Mouse (Mus musculus) kidney, embryonic 16.5 days (tissue): Measurements from ENCODE around the gene Plagl2. TPM values are rescaled to one million over a fixed set of nuclear protein-coding genes. Genes with fewer than 3 reads are reported as not detected.
A peak's percentile ranks its signal among the peaks of the same experiment; 100 is the strongest.
"Not testable (repeated sequence)": the region's sequence is repeated elsewhere in the genome, so short reads cannot be mapped to it uniquely, and the experiment has no call there.

ENCODE experiments used
- ATAC-seq: fragments of 200-750 bp; cut with Nextera tagmentation; 2 replicates; pipeline ENCODE4 v1.8.0; 2017; ENCODE audit warnings: moderate TSS enrichment; ENCODE audit not compliant: low FRiP score, low TSS enrichment
- H3K27ac ChIP-seq: fragments of 300-500 bp; sonication (generic); 2 replicates; pipeline ENCODE4 v1.5.1; 2014; ENCODE audit warnings: low read length
- H3K27me3 ChIP-seq: fragments of 300-500 bp; sonication (generic); 2 replicates; pipeline ENCODE4 v1.6.1; 2014; ENCODE audit warnings: low read length, control low read depth, mixed read lengths; ENCODE audit not compliant: insufficient read depth
- H3K36me3 ChIP-seq: fragments of 300-500 bp; sonication (generic); 2 replicates; pipeline ENCODE4 v1.6.1; 2014; ENCODE audit warnings: low read length, control low read depth, mixed read lengths; ENCODE audit not compliant: insufficient read depth
- H3K4me1 ChIP-seq: fragments of 300-500 bp; sonication (generic); 2 replicates; pipeline ENCODE4 v1.6.1; 2014; ENCODE audit warnings: low read length, control low read depth, mixed read lengths; ENCODE audit not compliant: insufficient read depth
- H3K4me2 ChIP-seq: fragments of 300-500 bp; sonication (generic); replicated peaks from 2 replicates; pipeline ENCODE4 v1.6.1; 2014; ENCODE audit warnings: low read depth, low read length
- H3K4me3 ChIP-seq: fragments of 300-500 bp; sonication (generic); 2 replicates; pipeline ENCODE4 v1.5.1; 2014; ENCODE audit warnings: mild to moderate bottlenecking, low read length
- H3K9ac ChIP-seq: fragments of 300-500 bp; sonication (generic); replicated peaks from 2 replicates; pipeline ENCODE4 v1.6.1; 2014; ENCODE audit warnings: low read length
- H3K9me3 ChIP-seq: fragments of 300-500 bp; sonication (generic); 2 replicates; pipeline ENCODE4 v1.6.1; 2016; ENCODE audit warnings: low read length, control low read depth
- WGBS: fragments of 180-500 bp; shearing (Covaris S2); extraction: QIAGEN DNeasy Blood & Tissue Kit; methylation state at CpG from one replicate; pipeline ENCODE4 v1.1.7; 2014; 5-methylcytosine and 5-hydroxymethylcytosine counted together
- polyA plus RNA-seq: library from polyadenylated mRNA; unstranded; fragments of >200 nt; fragmentation: Nextera tagmentation; extraction: Ambion mirVana; gene quantifications from 2 replicates; pipeline ENCODE4 v1.2.1, GENCODE M21; 2015

Plagl2 gene
- polyA plus RNA-seq = 14.0 and 17.3 TPM in 2 replicates

DNA sequence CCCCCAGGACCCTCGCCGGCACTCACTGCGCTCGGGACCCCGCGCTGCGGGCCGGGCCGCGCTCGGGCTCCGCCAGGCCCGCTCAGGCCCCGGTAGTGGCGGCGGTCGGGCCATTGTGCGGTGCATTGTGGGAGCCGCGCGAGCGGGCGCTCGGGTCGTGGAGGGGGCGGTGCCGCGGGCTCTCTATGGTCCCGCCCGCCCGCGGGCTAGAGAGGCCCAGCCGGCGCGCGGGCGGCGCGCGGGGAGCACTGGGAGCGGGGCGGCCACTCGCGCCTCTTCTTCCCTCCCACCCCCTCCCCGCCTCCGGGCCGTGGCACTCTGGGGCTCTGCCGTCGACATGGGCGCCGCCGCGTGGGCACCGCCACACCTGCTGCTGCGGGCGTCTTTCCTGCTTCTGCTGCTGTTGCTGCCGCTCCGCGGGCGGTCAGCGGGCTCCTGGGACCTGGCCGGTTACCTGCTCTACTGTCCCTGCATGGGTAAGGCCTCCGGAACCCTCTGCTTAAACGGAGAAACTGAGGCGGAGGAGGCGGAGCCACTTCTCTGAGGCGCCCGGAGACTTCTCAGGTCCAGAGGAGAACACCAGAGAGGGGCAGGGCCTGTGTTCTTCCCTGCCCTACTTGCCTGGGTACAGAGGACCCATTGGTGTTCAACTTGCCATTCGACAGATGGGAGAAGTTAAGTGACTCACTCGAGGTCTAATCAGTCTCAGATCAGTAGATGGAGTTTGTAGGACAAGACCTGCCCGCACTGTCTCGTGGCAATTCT lies at the start of gene Plagl2, which contains the start of gene Pofut1:
Gene Plagl2, minus strand, starts transcription at position 177 of the 765 bp plus-strand sequence.
Gene Pofut1, plus strand, starts transcription at position 284 of the 765 bp plus-strand sequence.
- H3K27ac ChIP-seq = peak within 1 kb of the TSS; percentile 89
- H3K4me2 ChIP-seq = peak within 1 kb of the TSS; percentile 68
- H3K27me3 ChIP-seq = no peaks in the 10 kb centered on the region
- WGBS = 0% methylated on average over 55 of the region's 72 CpGs
- H3K4me1 ChIP-seq = peaks cover 37% of the 10 kb centered on the region
- ATAC-seq = peak; percentile 97
- H3K36me3 ChIP-seq = peaks cover 6% of the 10 kb centered on the region
- peak within 1 kb of the TSS; percentile 92 for H3K9ac ChIP-seq
- peak within 1 kb of the TSS; percentile 93 for H3K4me3 ChIP-seq
- H3K9me3 ChIP-seq = no peaks in the 10 kb centered on the region

DNA sequence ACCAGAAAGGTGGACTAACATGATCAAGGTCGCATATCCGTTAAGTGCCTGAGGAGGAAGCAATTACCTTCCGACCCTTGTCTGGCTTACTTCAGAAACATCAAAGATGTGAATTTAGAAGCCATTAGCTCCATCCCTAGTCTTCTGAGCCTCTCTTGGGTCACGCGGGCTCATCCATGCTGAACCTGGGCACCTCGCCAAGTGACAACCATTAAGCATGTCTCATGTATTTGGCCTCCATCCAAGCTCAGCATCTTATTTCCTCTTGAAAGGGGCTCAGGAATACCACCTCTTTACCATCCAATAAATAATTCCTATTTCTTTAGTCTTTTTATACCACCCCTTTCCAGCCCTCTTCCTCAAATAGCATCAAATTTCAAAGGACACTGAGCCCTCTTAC lies 46.6 kb upstream of the Plagl2 start:
- Histone ChIP-seq H3K4me1 (peaks cover 12% of the 10 kb centered on the region), H3K27me3 (no peaks in the 10 kb centered on the region), H3K4me3 (no peak overlapping the region), H3K4me2 (no peak overlapping the region), H3K9me3 (no peaks in the 10 kb centered on the region), H3K27ac (no peak overlapping the region), H3K36me3 (no peaks in the 10 kb centered on the region), H3K9ac (no peak overlapping the region)
- WGBS = 27% methylated on average over 6 of the region's 6 CpGs
- ATAC-seq = no peak

DNA sequence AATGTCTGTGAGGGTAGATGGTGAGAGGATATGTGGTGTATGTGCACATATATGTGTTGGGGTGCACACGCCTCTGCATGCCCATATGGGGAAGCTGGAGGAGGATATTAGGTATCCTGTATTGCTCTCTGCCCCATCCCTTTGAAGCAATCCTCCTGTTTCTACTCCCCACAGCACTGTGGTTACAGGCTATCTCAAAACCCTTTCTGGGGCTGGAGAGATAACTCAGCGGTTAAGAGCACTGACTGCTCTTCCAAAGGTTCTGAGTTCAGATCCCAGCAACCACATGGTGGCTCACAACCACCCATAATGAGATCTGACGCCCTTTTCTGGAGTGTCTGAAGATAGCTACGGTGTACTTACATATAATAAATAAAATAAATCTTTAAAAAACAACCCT lies 45.3 kb upstream of the Plagl2 start:
- Histone ChIP-seq H3K4me2 (no peak overlapping the region), H3K27ac (no peak overlapping the region), H3K27me3 (no peaks in the 10 kb centered on the region), H3K9ac (no peak overlapping the region), H3K4me1 (peaks cover 4% of the 10 kb centered on the region; the same call in 1 of the 2 replicates), H3K9me3 (no peaks in the 10 kb centered on the region), H3K4me3 (no peak overlapping the region), H3K36me3 (no peaks in the 10 kb centered on the region)
- WGBS = 93% methylated on average over 4 of the region's 4 CpGs
- no peak for ATAC-seq

DNA sequence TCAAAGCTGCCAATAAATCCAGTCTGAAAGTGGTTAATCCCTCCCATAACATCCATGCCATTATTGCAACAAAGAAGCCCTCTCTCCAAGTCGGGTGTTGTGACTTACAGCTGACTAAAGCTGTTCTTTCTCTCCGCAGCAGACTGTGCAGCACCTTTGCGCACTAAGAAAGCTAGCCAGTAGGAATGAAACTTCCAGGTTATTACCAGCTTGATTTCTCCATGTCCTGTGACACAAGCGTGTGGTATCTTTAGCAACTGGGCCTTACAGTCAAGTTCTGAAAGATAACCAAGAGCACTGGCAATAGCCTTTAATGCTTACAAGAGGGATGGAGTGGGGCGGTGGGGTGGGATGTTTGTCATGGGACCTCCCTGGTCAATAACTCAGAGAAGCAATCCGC lies 42.7 kb upstream of the Plagl2 start:
- Histone ChIP-seq H3K4me3 (no peak overlapping the region), H3K36me3 (no peaks in the 10 kb centered on the region), H3K27ac (no peak overlapping the region), H3K27me3 (no peaks in the 10 kb centered on the region), H3K4me2 (no peak overlapping the region), H3K9ac (no peak overlapping the region), H3K4me1 (no peaks in the 10 kb centered on the region; the same call in 1 of the 2 replicates), H3K9me3 (no peaks in the 10 kb centered on the region)
- 91% methylated on average over 6 of the region's 6 CpGs for WGBS
- no peak for ATAC-seq

DNA sequence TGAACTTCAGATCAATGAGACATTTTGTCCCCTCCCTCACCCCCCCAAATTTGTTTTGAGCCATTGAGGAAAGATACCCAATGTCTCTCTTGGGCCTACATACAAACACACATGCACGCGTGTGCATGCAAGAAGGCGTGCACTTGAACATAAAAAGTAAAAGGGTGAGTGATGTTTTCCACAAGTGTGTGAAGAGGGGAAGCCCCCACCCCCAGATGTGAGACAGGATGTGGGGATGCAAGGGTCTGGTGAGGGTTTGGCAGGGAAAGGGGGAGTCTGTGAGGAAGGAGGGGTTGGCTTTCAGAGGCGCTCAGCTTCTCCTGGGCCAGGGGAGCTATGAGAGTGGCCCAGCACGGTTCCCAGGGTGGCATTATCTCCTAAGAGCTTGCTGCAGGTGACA lies 37.1 kb upstream of the Plagl2 start:
- Histone ChIP-seq H3K9ac (no peak overlapping the region), H3K4me2 (no peak overlapping the region), H3K4me1 (no peaks in the 10 kb centered on the region), H3K4me3 (no peak overlapping the region), H3K9me3 (no peaks in the 10 kb centered on the region; the same call in 1 of the 2 replicates), H3K27ac (no peak overlapping the region), H3K27me3 (no peaks in the 10 kb centered on the region), H3K36me3 (no peaks in the 10 kb centered on the region)
- ATAC-seq = no peak
- 76% methylated on average over 5 of the region's 5 CpGs for WGBS

DNA sequence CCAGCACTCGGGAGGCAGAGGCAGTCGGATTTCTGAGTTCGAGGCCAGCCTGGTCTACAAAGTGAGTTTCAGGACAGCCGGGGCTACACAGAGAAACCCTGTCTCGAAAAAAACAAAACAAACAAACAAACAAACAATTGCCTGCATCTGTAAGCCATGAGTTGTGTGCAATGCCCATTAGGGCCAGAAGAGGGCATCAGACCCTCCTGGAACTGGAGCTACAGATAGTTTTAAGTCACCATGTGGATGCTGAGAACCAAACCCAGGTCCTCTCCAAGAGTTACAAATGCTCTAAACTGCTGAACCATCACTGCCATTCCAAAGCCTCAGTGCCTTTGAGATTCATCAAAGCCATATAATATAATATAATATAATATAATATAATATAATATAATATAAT lies 35.6 kb upstream of the Plagl2 start:
- not testable (repeated sequence) for H3K4me3 ChIP-seq, H3K27ac ChIP-seq, H3K4me2 ChIP-seq, H3K4me1 ChIP-seq, H3K9ac ChIP-seq, ATAC-seq, H3K9me3 ChIP-seq, H3K27me3 ChIP-seq, H3K36me3 ChIP-seq
- 94% methylated on average over 5 of the region's 5 CpGs for WGBS

DNA sequence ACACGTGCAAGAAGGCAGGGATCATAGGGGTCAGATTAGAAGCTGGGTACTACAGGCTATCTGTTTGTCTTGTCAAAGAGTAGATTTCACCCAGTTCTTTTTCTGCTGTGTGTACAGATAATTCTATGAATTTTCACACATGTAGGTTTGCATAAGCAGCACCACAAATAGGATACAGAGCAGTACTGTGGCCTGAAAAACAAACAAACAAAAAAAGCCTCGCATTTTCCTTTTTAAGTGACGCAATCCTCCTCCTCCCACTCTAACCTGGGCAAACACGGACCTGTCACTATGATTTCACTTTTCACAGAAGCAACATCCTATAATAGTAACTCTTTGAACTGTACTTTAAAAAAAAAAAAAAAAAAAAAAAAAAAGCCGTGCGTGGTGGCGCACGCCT lies 35.2 kb upstream of the Plagl2 start:
- Histone ChIP-seq H3K9ac (no peak overlapping the region), H3K27me3 (no peaks in the 10 kb centered on the region), H3K4me3 (no peak overlapping the region), H3K27ac (no peak overlapping the region), H3K36me3 (no peaks in the 10 kb centered on the region), H3K4me2 (no peak overlapping the region), H3K9me3 (no peaks in the 10 kb centered on the region; the same call in 1 of the 2 replicates), H3K4me1 (no peaks in the 10 kb centered on the region)
- no peak for ATAC-seq
- WGBS = 90% methylated on average over 8 of the region's 8 CpGs

DNA sequence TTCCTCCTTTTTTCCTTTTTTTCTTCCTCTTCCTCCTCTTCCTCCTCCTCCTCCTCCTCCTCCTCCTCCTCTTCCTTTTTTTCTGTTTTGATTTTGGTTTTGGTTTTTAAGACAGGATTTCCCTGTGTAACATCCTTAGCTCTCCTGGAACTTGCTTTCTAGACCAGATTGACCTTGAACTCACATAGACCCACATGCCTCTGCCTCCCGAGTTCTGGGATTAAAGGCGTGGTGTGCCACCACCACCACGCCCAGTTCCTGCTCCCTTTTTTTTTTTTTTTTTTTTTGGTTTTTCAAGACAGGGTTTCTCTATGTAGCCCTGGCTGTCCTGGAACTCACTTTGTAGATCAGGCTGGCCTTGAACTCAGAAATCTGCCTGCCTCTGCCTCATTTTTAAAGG lies 34.4 kb upstream of the Plagl2 start:
- H3K4me2 ChIP-seq, H3K9me3 ChIP-seq, H3K4me3 ChIP-seq, H3K27ac ChIP-seq, H3K9ac ChIP-seq, H3K27me3 ChIP-seq, H3K4me1 ChIP-seq, H3K36me3 ChIP-seq, ATAC-seq: not testable (repeated sequence)
- WGBS = 84% methylated on average over 3 of the region's 3 CpGs

DNA sequence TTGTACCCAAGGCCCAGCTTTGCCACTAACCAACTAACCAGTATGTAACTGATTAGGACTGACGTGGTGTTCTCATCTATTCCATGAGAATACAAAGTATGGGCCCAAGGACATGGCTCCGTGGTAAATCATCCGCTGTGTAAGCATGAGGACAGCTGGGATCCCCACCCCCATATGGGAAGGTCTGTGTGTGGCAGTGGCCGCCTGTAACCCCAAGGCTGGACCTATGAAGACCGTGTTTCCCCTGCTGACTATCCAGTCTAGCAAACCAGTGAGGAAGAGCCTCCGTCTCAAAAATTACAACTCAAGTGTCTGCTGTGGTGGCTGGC lies 33.7 kb upstream of the Plagl2 start:
- ATAC-seq = no peak
- H3K4me1 ChIP-seq = no peaks in the 10 kb centered on the region
- 76% methylated on average over 6 of the region's 6 CpGs for WGBS
- H3K27ac ChIP-seq = no peak overlapping the region
- no peak overlapping the region for H3K4me2 ChIP-seq
- no peak overlapping the region for H3K4me3 ChIP-seq
- no peaks in the 10 kb centered on the region for H3K36me3 ChIP-seq
- no peaks in the 10 kb centered on the region for H3K27me3 ChIP-seq
- no peak overlapping the region for H3K9ac ChIP-seq
- no peaks in the 10 kb centered on the region; the same call in 1 of the 2 replicates for H3K9me3 ChIP-seq

DNA sequence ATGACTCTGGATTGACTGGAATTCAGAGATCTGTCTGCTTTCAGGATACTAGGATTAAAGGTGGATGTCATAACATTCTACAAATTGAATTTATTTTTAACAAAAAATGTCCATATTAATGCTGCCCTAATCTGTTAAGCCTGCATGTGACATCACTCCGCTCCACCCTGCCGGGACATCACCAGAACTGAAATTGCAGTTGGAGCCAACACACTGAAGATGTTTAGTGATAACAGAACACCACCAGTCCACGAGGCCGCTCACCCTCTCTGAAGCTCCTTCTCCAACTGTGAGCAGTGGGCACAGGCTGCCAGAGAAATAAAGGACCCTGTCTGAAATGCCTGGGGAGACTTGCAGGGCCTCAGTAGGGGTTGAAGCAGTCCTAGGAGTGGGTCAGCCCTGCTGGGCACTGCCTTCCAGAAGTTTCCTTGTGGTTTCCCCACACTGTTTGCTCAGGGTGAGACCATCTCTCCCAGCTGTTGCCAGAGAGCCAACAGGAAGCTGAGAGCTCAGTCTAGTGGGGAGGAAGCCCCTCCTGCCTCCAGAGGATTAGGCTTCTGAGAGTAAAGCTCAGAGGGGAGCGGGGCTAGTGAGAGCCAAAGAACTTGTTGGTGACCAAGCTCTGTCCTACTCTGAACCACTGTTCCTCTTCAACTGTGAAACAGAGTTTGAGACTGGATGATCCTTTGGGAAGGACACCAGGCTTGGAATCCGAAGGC lies 33.1 kb upstream of the Plagl2 start:
- H3K4me1 ChIP-seq, H3K27me3 ChIP-seq, H3K9me3 ChIP-seq, H3K4me2 ChIP-seq, H3K9ac ChIP-seq, H3K36me3 ChIP-seq, H3K27ac ChIP-seq, H3K4me3 ChIP-seq: not testable (repeated sequence)
- ATAC-seq = 0 out of 2 replicates have a peak, but pooled peaks have one; percentile 31
- 84% methylated on average over 6 of the region's 6 CpGs for whole genome bisulfite sequencing
